Mouse (Mus musculus) kidney, postnatal 0 days (tissue): ENCODE results near the gene Thoc7. TPM values are rescaled to one million over a fixed set of nuclear protein-coding genes. Genes with fewer than 3 reads are reported as not detected.

ENCODE experiments used
- ATAC-seq: fragments of 200-750 bp; cut with Nextera tagmentation; replicated peaks from 2 replicates; pipeline ENCODE4 v1.8.0; 2017; ENCODE audit warnings: low read depth, moderate number of reproducible peaks, moderate TSS enrichment, moderate library complexity; ENCODE audit not compliant: low FRiP score
- DNase-seq: peaks from one replicate; pipeline ENCODE4 v3.0.0-alpha.2; 2016; ENCODE audit warnings: low spot score
- H3K27ac ChIP-seq: fragments of 300-500 bp; sonication (generic); 2 replicates; pipeline ENCODE4 v1.5.1; 2014; ENCODE audit warnings: mild to moderate bottlenecking
- H3K27me3 ChIP-seq: fragments of 300-500 bp; sonication (generic); 2 replicates; pipeline ENCODE4 v1.6.1; 2014; ENCODE audit warnings: low read length, mixed read lengths; ENCODE audit not compliant: insufficient read depth
- H3K36me3 ChIP-seq: fragments of 300-500 bp; sonication (generic); 2 replicates; pipeline ENCODE4 v1.6.1; 2014; ENCODE audit warnings: low read length, mixed read lengths; ENCODE audit not compliant: insufficient read depth
- H3K4me1 ChIP-seq: fragments of 300-500 bp; sonication (generic); replicated peaks from 2 replicates; pipeline ENCODE4 v1.6.1; 2014; ENCODE audit warnings: antibody characterized with exemption, low read length, mixed read lengths; ENCODE audit not compliant: insufficient read depth
- H3K4me2 ChIP-seq: fragments of 300-500 bp; sonication (generic); 2 replicates; pipeline ENCODE4 v1.6.1; 2014; ENCODE audit warnings: mild to moderate bottlenecking, low read length, moderate library complexity, mixed read lengths
- H3K4me3 ChIP-seq: fragments of 300-500 bp; sonication (generic); replicated peaks from 2 replicates; pipeline ENCODE4 v1.5.1; 2014; ENCODE audit warnings: low read depth, low read length
- H3K9ac ChIP-seq: fragments of 300-500 bp; sonication (generic); 2 replicates; pipeline ENCODE4 v1.6.1; 2014; ENCODE audit warnings: low read depth, low read length
- H3K9me3 ChIP-seq: fragments of 300-500 bp; sonication (generic); replicated peaks from 2 replicates; pipeline ENCODE4 v1.6.1; 2016; ENCODE audit warnings: low read length, inconsistent platforms, mixed read lengths
- CTCF ChIP-seq: IDR thresholded peaks from 2 replicates; pipeline ENCODE4 v1.5.1; 2016; ENCODE audit warnings: antibody characterized with exemption, low read depth, mild to moderate bottlenecking, moderate library complexity
- WGBS: fragments of 180-500 bp; shearing (Covaris S2); extraction: QIAGEN DNeasy Blood & Tissue Kit; methylation state at CpG from one replicate; pipeline ENCODE4 v1.1.7; 2014; 5-methylcytosine and 5-hydroxymethylcytosine counted together
- polyA plus RNA-seq: library from polyadenylated mRNA; unstranded; fragments of >200 nt; fragmentation: Nextera tagmentation; extraction: Ambion mirVana; gene quantifications from 2 replicates; pipeline ENCODE4 v1.2.1, GENCODE M21; 2015

Thoc7 gene
- polyA plus RNA-seq, 1 experiment from 2014 or later, result 212 TPM

GRCm38 (mm10) chr14:13948345-13948744 is 13.3 kb downstream of the Thoc7 start:
- no peak for ATAC-seq
- Histone ChIP-seq H3K9ac (no peak overlapping the region), H3K4me1 (no peaks in the 10 kb centered on the region), H3K27me3 (no peaks in the 10 kb centered on the region), H3K4me2 (no peak overlapping the region), H3K4me3 (no peak overlapping the region), H3K27ac (no peak overlapping the region), H3K9me3 (no peaks in the 10 kb centered on the region), H3K36me3 (peaks cover 26% of the 10 kb centered on the region; the same call in 1 of the 2 replicates)
- no peak for TF ChIP-seq CTCF
- 93% methylated on average over 7 of the region's 7 CpGs for WGBS
- DNase-seq, result no peak

GRCm38 (mm10) chr14:13944686-13945085 is 17.0 kb downstream of the Thoc7 start:
- TF ChIP-seq CTCF, result no peak
- no peaks in the 10 kb centered on the region for H3K9me3 ChIP-seq
- no peak overlapping the region for H3K9ac ChIP-seq
- H3K4me1 ChIP-seq, result no peaks in the 10 kb centered on the region
- no peak overlapping the region for H3K4me3 ChIP-seq
- H3K36me3 ChIP-seq, result 0 out of 2 replicates have a peak, but pooled peaks cover 12% of the 10 kb centered on the region
- DNase-seq (no peak), ATAC-seq (no peak)
- no peaks in the 10 kb centered on the region for H3K27me3 ChIP-seq
- H3K27ac ChIP-seq, result no peak overlapping the region
- WGBS, result 96% methylated on average over 4 of the region's 4 CpGs
- H3K4me2 ChIP-seq, result no peak overlapping the region

- H3K9ac ChIP-seq, result no peak overlapping the region; the same call in 1 of the 2 replicates
- ATAC-seq, result no peak
Measured at GRCm38 (mm10) chr14:13934052-13934371, 27.6 kb downstream of the Thoc7 start.

GRCm38 (mm10) chr14:13933290-13934051 is 28.2 kb downstream of the Thoc7 start:
- Histone ChIP-seq H3K4me1 (no peaks in the 10 kb centered on the region), H3K27ac (no peak overlapping the region), H3K4me2 (peak overlapping the region; percentile 59), H3K27me3 (no peaks in the 10 kb centered on the region), H3K9ac (peak overlapping the region; percentile 43), H3K4me3 (peak overlapping the region; percentile 27), H3K36me3 (no peaks in the 10 kb centered on the region), H3K9me3 (no peaks in the 10 kb centered on the region)
- ATAC-seq, result peak; percentile 54; the same call in 1 of the 2 replicates
- TF ChIP-seq CTCF, result no peak
- DNase-seq, result no peak
- WGBS, result 38% methylated on average over 28 of the region's 31 CpGs

More at GRCm38 (mm10) chr14:13934052-13934371, 27.6 kb downstream of the Thoc7 start:
- TF ChIP-seq CTCF, result no peak
- H3K27me3 ChIP-seq, result no peaks in the 10 kb centered on the region
- H3K27ac ChIP-seq, result no peak overlapping the region
- no peaks in the 10 kb centered on the region for H3K36me3 ChIP-seq
- peak overlapping the region; percentile 59 for H3K4me2 ChIP-seq
- H3K4me3 ChIP-seq, result peak overlapping the region; percentile 27
- 39% methylated on average over 5 of the region's 5 CpGs for WGBS
- H3K4me1 ChIP-seq, result no peaks in the 10 kb centered on the region
- no peak for DNase-seq
- H3K9me3 ChIP-seq, result no peaks in the 10 kb centered on the region

GRCm38 (mm10) chr14:13917630-13918029 is 44.0 kb downstream of the Thoc7 start:
- 39% methylated on average over 3 of the region's 3 CpGs for WGBS
- 0 out of 2 replicates have a peak, but pooled peaks have one; percentile 68 for ATAC-seq
- TF ChIP-seq CTCF, result peak; percentile 92

GRCm38 (mm10) chr14:13917208-13917607 is 44.4 kb downstream of the Thoc7 start:
- Histone ChIP-seq H3K27ac (no peak overlapping the region), H3K9me3 (no peaks in the 10 kb centered on the region), H3K4me2 (no peak overlapping the region), H3K27me3 (no peaks in the 10 kb centered on the region), H3K9ac (no peak overlapping the region), H3K4me1 (no peaks in the 10 kb centered on the region), H3K4me3 (no peak overlapping the region), H3K36me3 (no peaks in the 10 kb centered on the region)
- WGBS, result 86% methylated on average over 10 of the region's 10 CpGs
- no peak for TF ChIP-seq CTCF
- no peak for ATAC-seq
- DNase-seq, result no peak

More at GRCm38 (mm10) chr14:13917630-13918029, 44.0 kb downstream of the Thoc7 start:
- H3K4me2 ChIP-seq, result no peak overlapping the region
- H3K9ac ChIP-seq, result no peak overlapping the region
- peak; percentile 90 for DNase-seq
- H3K27ac ChIP-seq, result no peak overlapping the region
- H3K27me3 ChIP-seq, result no peaks in the 10 kb centered on the region
- H3K4me3 ChIP-seq, result no peak overlapping the region
- no peaks in the 10 kb centered on the region for H3K9me3 ChIP-seq
- H3K4me1 ChIP-seq, result no peaks in the 10 kb centered on the region
- no peaks in the 10 kb centered on the region for H3K36me3 ChIP-seq
